Comparison of ENCODE assay signal across 16 mouse cellular contexts in genomic region chr9:29534773-29535172, GRCm38 (mm10).
"Had no signal": no experiment of that assay in that cellular context is flagged by ENCODE, and none has a peak within 500 bp of the region (broad histone marks: within the 10 kb centered on the region; RNA-seq: fewer than 3 reads in every experiment).

No protein-coding gene starts in this region.

- H3K27ac ChIP-seq: midbrain, embryonic 10.5 days; midbrain, embryonic 12.5 days; neural tube, embryonic 13.5 days; neural tube, embryonic 15.5 days; stomach, embryonic 15.5 days; stomach, postnatal 0 days had no signal

- ATAC-seq: midbrain, embryonic 16.5 days had no signal

- H3K4me1 ChIP-seq: stomach, embryonic 15.5 days had no signal

- H3K4me3 ChIP-seq: midbrain, embryonic 10.5 days; midbrain, embryonic 12.5 days; myocyte; neural tube, embryonic 13.5 days; neural tube, embryonic 15.5 days; stomach, embryonic 15.5 days had no signal

- H3K27me3 ChIP-seq: midbrain, embryonic 12.5 days; neural tube, embryonic 13.5 days; neural tube, embryonic 15.5 days; stomach, embryonic 15.5 days had no signal

- DNase-seq: lung, adult 18-20 months; lung, embryonic 14.5 days; lung, postnatal 10 days; lung, postnatal 4 days; right cerebral cortex, postnatal 14 days; thymus, adult 2 months; thymus, postnatal 25 days; thymus, postnatal 4 days had no signal
